Mouse (Mus musculus) spleen, embryonic (tissue): ENCODE results near the gene Gpr162.

Experiments
- CTCF ChIA-PET: fragments of 350-600 bp; sonication (Branson Sonifier 250); formaldehyde crosslinking; loops from one replicate; lab custom pipeline; 2022; lab: Charles Lee

Gpr162 gene

DNA sequence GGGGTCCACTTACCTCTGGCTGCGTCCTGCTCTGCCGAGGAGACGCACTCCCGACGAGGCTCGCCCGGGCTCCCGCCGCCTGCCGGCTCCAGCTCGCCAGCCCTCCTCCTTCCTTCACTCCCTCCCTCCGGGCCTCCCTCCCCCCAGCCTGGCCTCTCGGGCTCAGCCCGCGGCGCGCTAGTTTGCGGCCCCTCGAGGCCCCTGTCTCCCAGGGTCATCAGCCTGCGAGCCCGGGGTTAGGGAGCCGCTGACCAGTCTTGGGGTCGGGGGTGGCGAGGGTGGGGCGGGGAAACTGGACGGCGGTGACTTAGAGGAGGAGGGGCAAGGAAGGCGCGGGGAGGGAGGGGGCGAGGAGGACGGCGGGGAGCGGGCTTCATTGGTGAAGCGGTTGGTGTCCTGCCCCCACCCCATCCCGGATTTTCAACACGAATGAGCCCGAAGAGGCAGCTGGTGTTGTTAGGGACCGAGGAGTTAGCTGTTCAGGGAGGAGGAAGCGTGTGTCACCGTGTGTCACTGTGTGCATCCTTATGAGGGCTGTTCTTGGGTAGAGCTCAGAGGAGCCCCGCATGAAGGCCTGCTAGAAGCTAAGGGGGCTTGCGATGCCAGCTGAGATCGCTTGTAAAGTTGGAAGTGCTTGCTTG lies at the start of gene Gpr162:
Gpr162 (minus strand) TSS at position 326 of the 641 bp plus-strand sequence.
- CTCF ChIA-PET: interaction anchor here (0.7 kb wide), 1 partner anchor 30 kb away, joined by 4 read pairs; no protein-coding TSS in a partner anchor

DNA sequence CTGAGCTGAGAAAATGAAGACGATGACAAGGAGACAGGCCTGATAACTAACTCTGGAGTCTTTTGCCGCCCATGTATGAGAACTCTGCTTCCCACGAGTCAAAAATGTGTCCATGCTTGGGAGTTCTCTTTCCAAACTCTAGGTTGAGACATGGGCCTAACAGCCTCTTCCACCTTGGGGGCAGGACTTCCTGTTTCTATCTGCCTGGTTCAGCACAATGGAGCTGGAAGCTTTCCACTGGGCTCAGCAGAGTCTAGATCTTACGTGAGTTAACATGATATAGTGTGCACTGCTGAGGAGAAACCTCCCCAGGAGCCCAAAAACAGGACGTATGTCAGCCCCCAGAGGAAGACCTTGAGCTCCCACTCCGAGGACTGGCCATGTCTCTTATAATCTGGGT lies 49.4 kb upstream of the Gpr162 start:
- CTCF ChIA-PET: no interaction called here

DNA sequence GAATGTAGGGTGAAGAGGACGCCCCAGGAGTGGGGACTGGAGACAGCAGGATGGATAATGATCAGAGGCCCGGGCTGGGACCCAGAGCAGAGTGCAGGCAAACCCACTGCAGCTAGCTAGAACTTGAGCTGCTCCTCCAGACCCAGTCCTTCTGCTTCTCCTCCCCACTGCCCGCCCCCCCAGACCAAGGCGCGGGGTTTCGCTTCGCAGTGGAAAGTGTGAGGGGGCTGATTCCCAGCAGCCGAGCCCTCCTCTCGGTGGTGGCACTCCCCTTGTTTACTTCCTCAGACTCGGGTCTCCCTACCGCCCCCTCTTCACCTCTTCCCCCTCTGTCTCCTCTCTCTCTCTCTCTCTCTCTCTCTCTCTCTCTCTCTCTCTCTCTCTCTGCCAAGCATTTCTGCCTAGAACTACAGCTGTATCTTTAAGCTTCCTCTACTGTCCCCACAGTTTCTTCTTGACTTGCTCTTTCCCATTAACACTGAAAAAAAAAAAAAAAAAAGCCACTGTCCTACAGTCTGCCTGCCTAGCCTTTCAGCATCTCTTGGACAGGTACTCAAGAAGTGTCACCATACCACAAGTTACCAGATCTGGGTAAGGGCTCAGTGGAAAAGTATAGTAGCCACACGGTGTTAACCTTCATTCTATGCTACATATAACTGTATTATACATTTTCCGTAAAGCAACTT lies 47.9 kb upstream of the Gpr162 start, which contains the start of gene Lag3:
Lag3 (minus strand) TSS at position 173 of the 686 bp plus-strand sequence.
- CTCF ChIA-PET: interaction anchor here (0.6 kb wide), 3 partner anchors 21 to 239 kb away, joined by 5 to 11 read pairs (median 10); no protein-coding TSS in a partner anchor

DNA sequence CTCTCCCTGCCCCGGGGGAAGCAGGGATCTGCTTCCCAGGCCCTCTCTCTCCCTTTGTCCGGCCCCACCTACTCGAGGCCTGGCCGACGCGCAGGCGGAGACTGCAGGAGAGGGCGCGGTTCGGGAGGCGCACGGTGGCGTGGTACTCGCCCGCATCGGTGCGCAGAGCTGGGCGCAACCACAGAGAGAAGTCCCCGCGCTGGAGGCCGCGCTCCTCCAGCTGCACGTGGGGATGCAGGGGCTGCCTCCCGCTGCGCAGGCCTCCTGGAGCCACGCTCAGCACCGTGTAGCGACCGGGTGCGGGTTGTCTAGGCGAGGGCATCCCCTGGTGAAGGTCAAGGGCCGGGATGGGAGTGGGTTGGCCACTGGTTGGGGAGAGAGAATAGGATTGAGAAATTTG lies 46.2 kb upstream of the Gpr162 start:
- CTCF ChIA-PET: interaction anchor here (0.6 to 0.7 kb wide), 2 partner anchors 566 to 768 kb away, joined by 4 to 9 read pairs; no protein-coding TSS in a partner anchor

DNA sequence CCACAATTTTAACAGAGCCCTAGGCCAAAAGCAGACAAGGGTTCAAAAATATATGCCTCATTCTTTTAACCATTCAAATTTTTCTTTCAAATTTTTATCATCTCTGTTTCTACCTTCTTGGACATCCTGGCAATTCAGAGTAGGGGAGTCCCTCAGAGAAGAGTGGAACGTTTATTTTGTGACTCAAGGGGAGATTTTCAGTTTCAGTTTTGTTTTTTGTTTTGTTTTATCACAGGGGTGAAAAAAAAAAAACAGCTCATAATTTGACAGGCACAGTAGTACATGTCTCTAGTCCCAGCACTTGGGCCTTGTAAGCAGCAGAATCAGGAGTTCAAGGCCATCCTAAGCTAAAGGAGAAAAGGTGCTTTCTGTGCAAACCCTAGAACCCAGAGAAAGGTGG lies 44.0 kb upstream of the Gpr162 start:
- CTCF ChIA-PET: interaction anchor here (0.7 to 1.0 kb wide), 3 partner anchors 9 to 169 kb away, joined by 3 to 6 read pairs (median 3); no protein-coding TSS in a partner anchor

DNA sequence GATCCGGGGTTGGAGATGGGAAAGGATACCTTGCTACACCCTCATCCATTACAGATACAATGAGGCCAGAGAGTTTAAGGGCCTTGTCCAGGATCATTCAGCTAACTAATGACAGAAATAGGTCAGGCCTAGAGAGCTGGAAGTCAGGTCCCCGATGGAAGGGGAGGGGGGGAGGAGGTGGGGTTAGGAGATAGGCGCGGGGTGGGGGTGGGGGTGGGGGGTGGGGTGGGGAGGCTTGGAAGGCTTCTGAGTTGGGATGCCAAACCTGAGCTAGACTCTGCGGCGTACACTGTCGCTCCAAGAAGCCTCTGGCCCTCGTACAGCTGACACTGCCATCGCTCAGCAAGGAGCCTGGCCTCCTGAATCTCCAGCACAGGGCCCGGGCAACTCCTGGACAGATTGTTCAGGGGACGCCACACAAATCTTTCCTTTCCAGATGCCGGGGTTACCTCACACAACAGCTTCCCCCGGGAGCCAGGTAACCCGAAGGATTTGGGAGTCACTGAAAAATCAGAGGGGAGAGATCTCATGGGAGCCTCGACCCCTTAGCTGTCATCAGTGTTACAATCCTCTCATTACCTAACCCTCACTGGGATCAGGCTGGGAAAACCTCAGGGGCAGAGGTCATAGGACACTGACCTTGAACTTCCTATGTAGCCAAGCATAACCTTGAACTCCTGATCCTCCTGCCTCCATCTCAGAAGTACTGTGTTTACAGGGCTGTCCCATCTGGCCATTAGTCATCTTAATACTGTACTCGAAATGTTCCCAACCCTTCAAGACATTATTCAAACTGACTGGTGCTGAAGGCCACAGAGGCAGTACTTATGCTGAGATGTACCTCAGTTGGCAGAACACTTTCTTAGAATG lies 41.4 kb upstream of the Gpr162 start:
- CTCF ChIA-PET: interaction anchor here (1.2 to 1.3 kb wide), 3 partner anchors 10 to 12 kb away, joined by 3 to 4 read pairs (median 3); no protein-coding TSS in a partner anchor

DNA sequence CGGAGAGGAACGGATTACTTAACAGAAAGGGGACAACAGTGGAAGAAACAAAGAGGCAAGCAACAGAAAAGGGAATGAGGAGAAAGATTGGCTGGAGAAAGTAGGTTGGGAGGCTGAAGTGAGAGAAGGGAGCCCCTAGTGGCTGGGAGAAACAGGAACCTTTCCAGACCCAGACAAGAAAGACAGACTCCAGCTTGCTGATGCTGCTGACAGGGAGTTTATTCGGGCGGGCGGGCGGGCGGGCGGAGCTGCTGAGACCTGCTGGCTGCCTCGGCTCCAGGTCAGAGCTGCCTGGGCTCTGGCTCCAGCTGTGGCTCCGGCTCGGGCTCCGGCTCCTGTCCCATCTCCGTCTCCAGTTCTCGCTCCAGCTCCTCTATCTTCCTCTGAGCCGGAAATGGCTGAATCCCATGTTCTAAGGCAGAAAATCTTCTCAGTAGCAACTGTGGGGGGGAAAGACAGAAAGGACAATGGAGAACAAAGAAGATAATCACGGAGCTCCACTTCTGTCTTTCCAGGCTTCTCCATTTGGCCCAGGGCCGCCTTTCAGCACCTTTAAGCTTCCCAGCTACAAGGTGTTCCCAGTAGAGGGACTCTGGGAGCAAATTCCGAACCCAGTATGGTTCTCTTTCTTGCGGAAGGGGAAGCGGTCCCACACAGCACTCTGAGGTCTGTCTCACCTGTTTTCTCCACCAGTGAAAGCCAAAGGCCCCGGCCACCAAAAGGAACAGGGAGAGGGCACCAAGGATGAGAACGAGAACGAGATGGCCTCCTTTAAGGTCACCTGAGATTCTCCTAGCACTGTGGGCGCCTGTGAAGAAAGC lies 40.6 kb upstream of the Gpr162 start:
- CTCF ChIA-PET: interaction anchor here (0.6 to 2.1 kb wide), 6 partner anchors 10 to 125 kb away, joined by 3 to 10 read pairs (median 3); no protein-coding TSS in a partner anchor

DNA sequence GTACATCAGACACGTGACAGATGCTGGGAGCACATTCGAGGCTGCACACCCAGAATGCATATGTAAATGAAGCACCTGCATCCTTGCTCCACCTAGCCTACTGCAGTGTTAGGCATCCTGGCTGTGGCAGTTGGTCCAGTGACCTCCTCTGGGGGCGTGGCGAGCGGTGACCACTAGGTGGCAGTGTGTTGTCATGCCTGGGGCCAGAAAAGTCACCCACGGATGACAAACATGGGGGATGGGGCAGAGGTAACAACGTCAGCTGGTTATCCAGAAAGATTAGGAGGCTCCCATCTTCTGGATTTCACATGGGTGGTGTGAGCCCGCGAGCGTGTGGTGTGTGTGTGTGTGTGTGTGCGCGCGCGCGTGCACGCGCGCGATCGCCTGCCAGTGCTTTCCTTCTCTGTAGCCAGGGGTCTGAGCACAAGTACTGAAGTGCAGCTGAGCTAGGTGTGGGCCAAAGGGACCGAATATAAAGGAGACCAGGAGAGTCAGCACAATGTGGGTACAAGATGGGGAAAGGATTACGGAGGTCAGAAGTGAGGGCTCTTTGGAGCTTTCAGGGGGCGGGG lies 39.9 kb upstream of the Gpr162 start:
- CTCF ChIA-PET: interaction anchor here (0.6 to 2.1 kb wide), 7 partner anchors 11 to 1519 kb away, joined by 3 to 10 read pairs (median 4); no protein-coding TSS in a partner anchor

DNA sequence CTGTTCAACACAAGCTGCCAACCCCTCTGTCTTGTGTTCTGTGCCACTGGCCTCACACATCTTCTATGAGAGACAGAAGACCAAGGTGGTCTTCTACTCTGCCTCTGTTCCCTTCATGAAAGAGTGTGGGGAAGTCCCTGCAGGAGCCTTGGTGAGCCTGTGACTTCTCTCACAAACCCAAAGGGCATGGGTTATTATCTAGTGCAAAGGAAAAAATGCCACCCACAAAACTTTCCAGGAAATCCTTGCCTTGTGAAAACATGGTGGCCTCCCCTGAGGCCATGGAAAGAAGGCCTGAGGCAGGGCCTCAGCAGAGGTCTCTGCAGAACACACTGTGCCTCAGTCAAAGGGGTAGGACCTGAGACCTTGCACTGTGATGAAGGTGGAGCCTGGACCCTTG lies 38.1 kb upstream of the Gpr162 start:
- CTCF ChIA-PET: interaction anchor here (1.0 to 2.1 kb wide), 2 partner anchors 9 to 31 kb away, joined by 3 to 10 read pairs; no protein-coding TSS in a partner anchor

DNA sequence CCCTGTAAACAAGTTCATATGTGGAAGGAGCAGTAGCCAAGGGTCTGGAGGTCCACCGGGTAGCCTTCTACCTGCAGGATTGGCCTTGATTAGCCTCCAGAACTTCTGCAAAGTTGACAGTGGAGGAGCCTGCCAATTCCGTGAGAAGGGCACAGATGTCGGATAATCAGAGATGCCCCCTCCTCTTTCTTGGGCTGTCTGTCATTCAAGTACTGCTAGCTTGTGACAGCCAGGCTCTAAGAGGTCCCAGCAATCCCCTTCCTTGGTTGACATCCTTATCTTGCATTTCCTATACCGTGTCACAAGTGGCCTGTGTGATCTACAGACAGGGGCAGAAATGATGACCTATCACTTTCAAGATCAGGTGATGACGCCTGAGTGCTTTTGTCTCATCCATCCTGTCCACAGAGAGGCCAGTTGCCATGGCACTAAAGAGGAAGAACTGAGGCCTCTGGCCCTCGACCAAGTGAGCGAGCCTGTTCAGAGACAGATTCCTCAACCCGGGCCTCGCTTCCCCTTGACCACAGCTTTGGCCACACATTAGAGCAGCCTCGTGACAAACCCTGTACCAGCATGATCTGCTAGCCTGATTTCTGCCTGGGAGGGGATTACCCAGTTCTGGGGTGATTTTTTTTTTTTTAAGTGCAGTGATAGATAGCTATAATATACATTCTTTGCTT lies 37.2 kb upstream of the Gpr162 start:
- CTCF ChIA-PET: interaction anchor here (0.5 to 0.6 kb wide), 2 partner anchors 36 to 334 kb away, joined by 3 to 4 read pairs; no protein-coding TSS in a partner anchor

DNA sequence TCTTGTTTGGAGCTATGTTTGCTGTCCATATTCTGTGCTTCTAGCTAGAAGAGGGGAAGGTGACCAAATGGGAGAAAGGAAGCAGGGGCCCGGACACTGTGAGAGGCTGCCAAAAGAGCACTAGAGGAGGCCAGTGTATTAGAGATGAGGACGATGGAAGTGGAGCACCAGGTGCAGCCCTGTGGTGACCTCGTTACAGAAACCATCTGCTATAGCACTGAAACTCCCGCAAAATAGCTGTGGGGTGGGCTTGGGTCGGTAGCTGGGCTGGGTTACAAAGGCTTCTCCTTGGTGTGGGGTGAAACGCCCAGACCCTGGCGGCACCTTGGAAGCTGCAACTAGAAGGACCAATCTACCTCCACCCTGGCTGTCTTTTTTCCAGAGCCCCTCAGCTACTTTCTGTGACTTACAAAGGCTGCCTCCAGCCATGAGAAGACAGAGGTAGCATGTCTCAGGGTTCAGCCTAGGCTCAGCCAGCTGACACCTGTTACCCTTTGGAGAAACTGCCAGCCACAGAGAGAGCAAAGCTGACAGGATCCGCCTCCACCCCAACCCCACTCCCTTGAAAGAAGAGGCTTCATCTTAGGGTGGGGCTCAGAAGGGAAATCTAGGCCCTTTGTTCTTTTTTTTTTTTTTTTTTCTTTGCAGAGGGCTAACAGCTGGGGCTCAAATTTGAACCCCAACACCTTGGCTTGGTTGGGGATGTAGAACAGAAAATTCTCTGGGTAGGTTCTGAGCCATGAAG lies 36.4 kb upstream of the Gpr162 start:
- CTCF ChIA-PET: interaction anchor here (0.5 to 0.7 kb wide), 3 partner anchors 36 to 335 kb away, joined by 3 to 7 read pairs (median 4); no protein-coding TSS in a partner anchor

DNA sequence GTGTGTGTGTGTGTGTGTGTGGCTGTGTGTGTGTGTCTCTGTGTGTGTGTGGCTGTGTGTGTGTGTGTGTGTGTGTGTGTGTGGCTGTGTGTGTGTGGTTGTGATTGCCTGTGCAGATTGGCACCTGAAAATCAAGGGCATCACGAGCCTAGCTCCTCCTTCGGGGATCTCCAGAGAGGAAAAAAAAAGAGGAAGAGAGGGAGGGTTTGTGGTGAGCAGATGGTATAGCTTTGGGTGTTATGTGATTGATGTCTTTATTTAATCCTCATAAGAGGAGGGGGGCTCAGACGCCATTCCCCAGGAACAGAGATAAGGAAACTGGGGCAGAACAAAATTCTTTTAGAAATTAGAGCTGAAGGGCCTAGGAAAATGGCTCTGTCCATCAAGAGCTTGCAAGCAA lies 34.6 kb upstream of the Gpr162 start:
- CTCF ChIA-PET: no interaction called here

DNA sequence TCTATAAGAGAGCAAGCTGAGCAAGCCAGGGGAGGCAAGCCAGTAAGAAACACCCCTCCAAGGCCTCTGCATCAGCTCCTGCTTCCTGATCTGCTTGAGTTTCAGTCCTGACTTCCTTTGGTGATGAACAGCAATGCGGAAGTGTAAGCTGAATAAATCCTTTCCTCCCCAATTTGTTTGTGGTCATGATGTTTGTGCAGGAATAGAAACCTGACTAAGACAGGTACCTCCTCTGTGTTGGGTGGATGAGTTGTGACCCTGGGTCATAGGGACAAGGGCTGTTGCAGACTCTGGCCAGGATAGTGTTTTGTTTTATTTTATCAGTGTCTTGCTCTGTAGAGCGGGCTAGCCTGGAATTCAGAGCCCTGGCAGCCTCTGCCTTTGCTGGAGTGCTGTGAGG lies 30.3 kb upstream of the Gpr162 start:
- CTCF ChIA-PET: interaction anchor here (0.5 to 1.3 kb wide), 3 partner anchors 11 to 53 kb away, joined by 3 to 5 read pairs (median 4); partner anchors contain the start of gene Gpr162

DNA sequence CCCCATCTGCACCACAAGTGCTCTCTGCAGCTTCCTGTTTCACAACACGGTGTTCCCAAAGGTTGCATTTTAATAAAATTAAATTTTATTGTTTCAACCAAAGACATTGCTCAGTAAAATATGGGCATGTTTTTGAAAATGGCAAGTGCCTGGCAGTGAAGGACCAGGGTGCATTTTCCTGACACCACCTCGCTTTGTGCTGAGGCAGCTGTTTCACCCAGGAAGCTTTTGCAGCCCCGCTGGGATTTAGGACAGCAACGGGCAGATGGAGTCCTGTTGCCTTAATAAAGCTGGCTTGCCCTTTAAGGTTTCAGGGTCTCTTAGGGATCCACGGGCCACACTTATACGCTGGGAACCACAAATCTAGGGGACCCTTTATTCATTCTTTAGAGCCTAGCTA lies 27.2 kb upstream of the Gpr162 start:
- CTCF ChIA-PET: no interaction called here

DNA sequence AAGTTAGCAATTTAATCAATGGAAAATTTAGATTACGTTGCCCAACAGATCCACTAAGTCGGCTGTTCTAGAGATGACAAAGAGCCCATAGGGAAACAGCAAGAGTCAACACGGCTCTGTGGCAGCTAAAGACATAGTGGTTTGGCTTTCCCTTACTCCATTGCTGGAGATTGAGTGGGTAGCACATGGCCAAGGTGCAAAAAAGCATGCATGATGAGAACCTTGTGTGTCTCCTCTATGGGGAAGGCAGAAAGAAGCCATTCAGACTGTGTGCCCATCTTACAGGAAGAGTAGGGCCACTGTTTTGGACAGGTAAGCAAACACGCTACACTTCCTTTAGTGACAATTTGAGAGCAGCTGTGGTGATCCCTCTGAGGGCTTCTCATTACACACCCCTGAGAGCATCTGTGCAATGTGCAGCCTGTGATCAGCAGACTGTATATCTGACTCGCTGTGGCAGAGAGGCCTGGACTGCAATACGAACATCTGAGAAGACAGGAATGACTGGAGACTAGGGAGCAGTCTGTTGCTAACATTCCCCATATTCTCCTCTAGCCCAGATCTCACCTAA lies 24.9 kb upstream of the Gpr162 start:
- CTCF ChIA-PET: interaction anchor here (0.6 kb wide), 1 partner anchor 182 kb away, joined by 3 read pairs; no protein-coding TSS in a partner anchor

DNA sequence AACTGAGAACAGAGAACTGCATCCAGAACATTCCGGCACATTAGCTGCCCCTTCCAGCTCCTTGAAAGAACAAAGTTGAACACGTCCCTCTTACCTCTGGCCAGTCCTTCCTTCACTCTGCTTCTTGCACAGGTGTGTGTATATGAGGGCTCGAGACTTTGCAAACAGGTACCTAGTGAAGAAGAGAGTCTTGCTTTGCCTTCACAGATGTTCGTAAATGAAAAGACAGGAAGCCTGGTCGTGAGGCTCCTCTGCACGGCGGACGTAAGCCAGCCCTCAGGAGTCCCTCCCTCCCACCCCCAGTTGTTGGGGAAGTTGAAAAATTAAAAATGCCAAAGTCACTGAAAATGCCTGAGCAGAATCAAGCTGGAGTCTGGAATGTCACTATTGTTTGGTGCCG lies 24.2 kb upstream of the Gpr162 start, which contains the start of gene Cd4:
Cd4 (minus strand) TSS at position 236 of the 400 bp plus-strand sequence.
- CTCF ChIA-PET: interaction anchor here (0.6 to 0.7 kb wide), 2 partner anchors 30 to 183 kb away, joined by 3 read pairs; no protein-coding TSS in a partner anchor

DNA sequence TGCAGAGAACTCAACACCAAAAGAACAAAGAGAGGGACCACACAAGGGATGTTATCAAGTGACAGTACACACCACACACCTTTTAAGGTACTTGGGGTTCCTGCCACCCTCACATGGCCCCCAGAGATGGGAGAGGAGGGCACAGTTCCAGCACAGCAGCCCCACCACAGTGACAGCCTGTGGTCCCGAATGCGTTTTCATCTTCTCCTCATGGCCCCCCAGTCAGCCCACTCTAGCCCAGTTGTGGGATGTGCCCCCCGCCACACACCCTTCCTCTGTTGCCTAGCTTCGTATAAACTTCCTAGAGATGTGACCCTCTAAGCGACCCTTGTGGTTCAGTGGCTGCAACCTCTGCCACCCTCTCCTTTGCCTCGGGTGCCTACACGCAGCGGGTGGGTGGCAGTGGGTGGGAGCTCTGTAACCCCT lies 22.2 kb upstream of the Gpr162 start:
- CTCF ChIA-PET: interaction anchor here (1.1 kb wide), 1 partner anchor 9 kb away, joined by 3 read pairs; no protein-coding TSS in a partner anchor
